Mouse (Mus musculus): ENCODE results near the gene Myo6. TPM values are rescaled to one million over a fixed set of nuclear protein-coding genes. Genes with fewer than 3 reads are reported as not detected.

Myo6 gene
- polyA plus RNA-seq, 1 experiment from 2014 or later: 12.8 TPM

DNA sequence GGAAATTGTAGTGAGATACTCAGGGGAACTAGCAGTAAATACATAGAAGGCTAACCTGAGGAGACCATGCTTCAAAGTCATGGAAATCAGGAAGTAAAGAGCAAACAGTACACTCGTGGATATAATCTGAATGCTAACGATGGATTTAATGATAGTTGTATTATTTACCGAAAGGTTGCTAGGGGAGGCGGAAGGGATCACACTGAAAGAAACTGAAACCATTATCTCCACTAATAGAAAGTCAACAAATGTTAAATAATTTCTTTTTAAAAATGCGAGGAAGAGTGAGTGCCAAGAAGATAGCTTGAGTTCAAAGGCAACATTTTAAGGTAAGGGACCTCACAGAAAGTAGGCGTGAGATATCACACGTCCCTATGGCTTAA is 186.5 kb downstream of the Myo6 start:
- no peak overlapping the region for H3K27ac ChIP-seq (replicated peaks)
- ATAC-seq (replicated peaks): no peak
- H3K9ac ChIP-seq (replicated peaks): 0 out of 2 replicates have a peak overlapping the region, but pooled peaks have one; percentile 7
- WGBS: 26% methylated on average over 7 of the region's 7 CpGs
- peaks cover 13% of the 10 kb centered on the region for H3K4me1 ChIP-seq
- no peaks in the 10 kb centered on the region for H3K9me3 ChIP-seq
- 0 out of 2 replicates have a peak, but pooled peaks cover 6% of the 10 kb centered on the region for H3K27me3 ChIP-seq
- no peaks in the 10 kb centered on the region for H3K36me3 ChIP-seq
- peak overlapping the region; percentile 19 for H3K4me3 ChIP-seq
- H3K4me2 ChIP-seq (replicated peaks): peak overlapping the region; percentile 44

DNA sequence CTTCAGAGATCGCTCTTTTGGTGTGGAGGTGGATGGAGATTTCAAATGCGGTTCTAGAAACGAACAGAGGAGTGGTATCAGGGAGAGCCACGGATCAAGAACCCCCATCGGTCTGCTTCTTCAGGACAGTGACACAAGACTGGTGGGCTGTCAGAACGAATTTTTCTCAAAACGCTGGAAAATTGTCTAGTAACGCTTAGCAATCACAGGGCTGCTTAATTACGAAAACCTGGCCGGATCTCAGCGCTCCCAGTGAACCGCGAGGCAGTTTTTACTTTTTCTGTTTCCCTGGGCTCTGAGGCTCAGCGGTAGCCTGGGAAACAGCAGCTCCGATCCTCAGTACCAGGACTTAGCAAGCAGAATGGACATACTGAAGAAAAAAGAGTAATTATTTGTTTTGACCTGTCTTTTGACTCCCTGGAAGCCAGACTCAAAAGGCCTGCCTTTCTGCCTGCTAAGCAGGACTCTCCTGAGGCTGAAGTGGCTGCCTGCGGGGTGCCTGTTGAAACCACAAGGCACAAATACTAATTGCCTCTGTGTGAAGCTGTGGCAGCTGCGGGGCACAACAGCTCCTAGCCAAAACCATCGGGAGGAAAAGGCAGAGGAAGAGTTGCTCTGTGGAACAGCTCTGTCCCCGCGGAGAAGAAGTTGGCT is 187.0 kb downstream of the Myo6 start:
- H3K27ac ChIP-seq (replicated peaks): no peak overlapping the region
- peak overlapping the region; percentile 19 for H3K4me3 ChIP-seq
- H3K4me1 ChIP-seq: peaks cover 13% of the 10 kb centered on the region
- ATAC-seq (replicated peaks): peak; percentile 87
- H3K4me2 ChIP-seq (replicated peaks): peak overlapping the region; percentile 44
- H3K36me3 ChIP-seq: no peaks in the 10 kb centered on the region
- H3K9ac ChIP-seq (replicated peaks): 0 out of 2 replicates have a peak overlapping the region, but pooled peaks have one; percentile 7
- H3K9me3 ChIP-seq: no peaks in the 10 kb centered on the region
- 0 out of 2 replicates have a peak, but pooled peaks cover 6% of the 10 kb centered on the region for H3K27me3 ChIP-seq
- 12% methylated on average over 20 of the region's 20 CpGs for WGBS

GRCm38 (mm10) chr9:80360063-80360462 is 195.2 kb downstream of the Myo6 start:
- Histone ChIP-seq H3K4me3 (no peak overlapping the region), H3K27ac (replicated peaks) (no peak overlapping the region), H3K9ac (replicated peaks) (no peak overlapping the region), H3K9me3 (no peaks in the 10 kb centered on the region), H3K4me1 (no peaks in the 10 kb centered on the region), H3K27me3 (no peaks in the 10 kb centered on the region), H3K36me3 (no peaks in the 10 kb centered on the region), H3K4me2 (replicated peaks) (no peak overlapping the region)
- no peak for ATAC-seq (replicated peaks)

Other genes starting within 250 kb of the Myo6 start
- gene Filip1, start 152.2 kb upstream of the Myo6 start, polyA plus RNA-seq (2015; fragmentation: Nextera tagmentation; extraction: Ambion mirVana): 3.1 and 3.2 TPM in 2 replicates
- gene Senp6, start 98.1 kb upstream of the Myo6 start, polyA plus RNA-seq (2015; fragmentation: Nextera tagmentation; extraction: Ambion mirVana): 56.3 and 59.8 TPM in 2 replicates